Comparison of ENCODE assay signal across 13 mouse cellular contexts in genomic region chr16:13467139-13467538, GRCm38 (mm10).
DNase-seq lines count a peak whose midpoint lies in the region; ATAC-seq and TF ChIP-seq lines count a peak whose summit lies in the region.
"Had no signal": no experiment of that assay in that cellular context is flagged by ENCODE, and none has a peak within 500 bp of the region (broad histone marks: within the 10 kb centered on the region; RNA-seq: fewer than 3 reads in every experiment).

No protein-coding gene starts in this region.

- H3K4me2 ChIP-seq in lung, embryonic 14.5 days, result no peak overlapping the region
- 0 out of 2 replicates have a peak overlapping the region, but pooled peaks have one; percentile 22 for H3K4me2 ChIP-seq in limb, embryonic 14.5 days (replicated peaks; ENCODE audit: low read depth, low read length, severe bottlenecking)
- H3K4me2 ChIP-seq: midbrain, embryonic 12.5 days; neural tube, embryonic 13.5 days had no signal

- no peaks in the 10 kb centered on the region for H3K36me3 ChIP-seq in lung, embryonic 14.5 days (ENCODE audit: insufficient read depth)
- H3K36me3 ChIP-seq in limb, embryonic 14.5 days (ENCODE audit: control insufficient read depth, insufficient read depth, low read length), result no peaks in the 10 kb centered on the region
- H3K36me3 ChIP-seq: midbrain, embryonic 12.5 days; neural tube, embryonic 13.5 days had no signal

- no peak for TF ChIP-seq CTCF in lung, embryonic 14.5 days (IDR thresholded peaks at IDR 0.05; ENCODE audit: low read depth)
- TF ChIP-seq CTCF in brain, embryonic 14.5 days (IDR thresholded peaks at IDR 0.05; ENCODE audit: borderline replicate concordance, extremely low read depth, insufficient read depth, insufficient read length), result no peak

- H3K9me3 ChIP-seq in lung, embryonic 14.5 days (ENCODE audit: low read depth, low read length), result no peaks in the 10 kb centered on the region
- no peaks in the 10 kb centered on the region for H3K9me3 ChIP-seq in limb, embryonic 14.5 days (ENCODE audit: control insufficient read depth, low read length)
- H3K9me3 ChIP-seq: midbrain, embryonic 12.5 days; neural tube, embryonic 13.5 days had no signal

- H3K4me1 ChIP-seq in lung, embryonic 14.5 days (ENCODE audit: insufficient read depth), result no peaks in the 10 kb centered on the region
- H3K4me1 ChIP-seq in limb, embryonic 14.5 days (ENCODE audit: control insufficient read depth, insufficient read depth, low read length), result peaks cover 11% of the 10 kb centered on the region
- H3K4me1 ChIP-seq: neural tube, embryonic 13.5 days had no signal

- no peak for TF ChIP-seq POLR2A in brain, embryonic 14.5 days (IDR thresholded peaks at IDR 0.05; ENCODE audit: borderline replicate concordance, extremely low read depth, insufficient read depth, insufficient read length, poor library complexity, severe bottlenecking)
- TF ChIP-seq POLR2A in limb, embryonic 14.5 days (IDR thresholded peaks at IDR 0.05; ENCODE audit: borderline replicate concordance, extremely low read depth, insufficient read depth, insufficient read length), result no peak

- no peak overlapping the region for H3K9ac ChIP-seq in lung, embryonic 14.5 days
- H3K9ac ChIP-seq in limb, embryonic 14.5 days (ENCODE audit: low read depth, low read length, severe bottlenecking), result no peak overlapping the region
- H3K9ac ChIP-seq: midbrain, embryonic 12.5 days; neural tube, embryonic 13.5 days had no signal

- no peak overlapping the region for H3K27ac ChIP-seq in lung, embryonic 14.5 days (ENCODE audit: low read depth)
- H3K27ac ChIP-seq in limb, embryonic 14.5 days (replicated peaks; ENCODE audit: low read depth, low read length), result peak overlapping the region; percentile 43; the same call in 1 of the 2 replicates
- H3K27ac ChIP-seq: left cerebral cortex, adult 2 months; midbrain, embryonic 12.5 days; neural tube, embryonic 13.5 days had no signal

- no peaks in the 10 kb centered on the region for H3K27me3 ChIP-seq in lung, embryonic 14.5 days (ENCODE audit: insufficient read depth, low read length)
- H3K27me3 ChIP-seq in limb, embryonic 14.5 days (ENCODE audit: control insufficient read depth, insufficient read depth, low read length), result no peaks in the 10 kb centered on the region
- H3K27me3 ChIP-seq: midbrain, embryonic 12.5 days; neural tube, embryonic 13.5 days had no signal

- WGBS in lung, embryonic 14.5 days, result 35% methylated on average over 5 of the region's 5 CpGs
- 16% methylated on average over 5 of the region's 5 CpGs for WGBS in limb, embryonic 14.5 days

- DNase-seq in lung, embryonic 14.5 days, result peak; percentile 44
- DNase-seq in lung, postnatal 4 days, result no peak
- DNase-seq in brain, embryonic 14.5 days (ENCODE audit: low read depth), result peak; percentile 27
- DNase-seq in kidney, adult 18-20 months, result peak; percentile 13
- peak; percentile 62 for DNase-seq in limb, embryonic 14.5 days (ENCODE audit: low spot score)
- no peak for DNase-seq in layer of hippocampus, adult 9-10 months (ENCODE audit: low spot score)
- no peak for DNase-seq in spleen, adult 18-20 months
- DNase-seq: adrenal gland, postnatal 25 days; cerebellum, adult 2 months; lung, adult 18-20 months had no signal

- no peak overlapping the region for H3K4me3 ChIP-seq in lung, embryonic 14.5 days (ENCODE audit: low read depth, low read length)
- H3K4me3 ChIP-seq in limb, embryonic 14.5 days (replicated peaks; ENCODE audit: low read length), result no peak overlapping the region
- H3K4me3 ChIP-seq: left cerebral cortex, adult 2 months; midbrain, embryonic 12.5 days; neural tube, embryonic 13.5 days had no signal

- peak; percentile 47; the same call in 1 of the 2 replicates for ATAC-seq in lung, embryonic 14.5 days (ENCODE audit: insufficient read depth)
- ATAC-seq in limb, embryonic 14.5 days (ENCODE audit: low FRiP score, low read depth), result peak; percentile 85

Comparison
In these comparisons a context has a peak if more than half of its experiments do, and no peak if none do; other contexts are left out.
1. DNase-seq: peak in lung, embryonic 14.5 days (single experiment), brain, embryonic 14.5 days (single experiment), kidney, adult 18-20 months (single experiment) and limb, embryonic 14.5 days (single experiment); none in lung, postnatal 4 days (0 of 2), layer of hippocampus, adult 9-10 months (single experiment) and spleen, adult 18-20 months (0 of 2).